Mouse (Mus musculus) mesoderm, embryonic 11.5 days (tissue): Measurements from ENCODE around the gene Gm45808.
"Not testable (repeated sequence)": the region's sequence is repeated elsewhere in the genome, so short reads cannot be mapped to it uniquely, and the experiment has no call there.

Source experiments
- DNase-seq: peaks from one replicate; pipeline ENCODE4 v3.0.0-alpha.2; 2012; ENCODE audit warnings: low read depth, low spot score

The Gm45808 gene

DNA sequence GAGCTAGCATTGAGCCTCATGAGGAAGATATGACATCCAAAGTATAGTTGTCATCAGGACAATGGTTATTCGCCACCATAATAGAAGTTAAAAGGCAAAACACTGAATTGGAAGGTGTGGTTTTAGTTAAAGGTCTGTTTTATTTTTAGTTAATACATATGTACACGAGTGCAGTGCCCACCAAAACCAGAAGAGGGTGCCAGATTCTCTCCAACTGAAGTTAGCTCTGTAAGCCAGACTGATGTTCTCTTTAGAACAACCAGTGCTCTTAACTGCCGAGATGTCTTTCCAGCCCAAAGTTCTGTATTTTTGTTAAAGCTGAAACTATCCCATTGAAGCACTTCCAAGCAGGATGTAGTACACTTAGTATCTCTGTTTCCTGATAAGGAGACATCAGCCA is 15.7 kb downstream of the Gm45808 start:
- peak; percentile 69 for DNase-seq

GRCm38 (mm10) chr7:45467090-45467670 is 19.4 kb downstream of the Gm45808 start:
- DNase-seq = no peak

DNA sequence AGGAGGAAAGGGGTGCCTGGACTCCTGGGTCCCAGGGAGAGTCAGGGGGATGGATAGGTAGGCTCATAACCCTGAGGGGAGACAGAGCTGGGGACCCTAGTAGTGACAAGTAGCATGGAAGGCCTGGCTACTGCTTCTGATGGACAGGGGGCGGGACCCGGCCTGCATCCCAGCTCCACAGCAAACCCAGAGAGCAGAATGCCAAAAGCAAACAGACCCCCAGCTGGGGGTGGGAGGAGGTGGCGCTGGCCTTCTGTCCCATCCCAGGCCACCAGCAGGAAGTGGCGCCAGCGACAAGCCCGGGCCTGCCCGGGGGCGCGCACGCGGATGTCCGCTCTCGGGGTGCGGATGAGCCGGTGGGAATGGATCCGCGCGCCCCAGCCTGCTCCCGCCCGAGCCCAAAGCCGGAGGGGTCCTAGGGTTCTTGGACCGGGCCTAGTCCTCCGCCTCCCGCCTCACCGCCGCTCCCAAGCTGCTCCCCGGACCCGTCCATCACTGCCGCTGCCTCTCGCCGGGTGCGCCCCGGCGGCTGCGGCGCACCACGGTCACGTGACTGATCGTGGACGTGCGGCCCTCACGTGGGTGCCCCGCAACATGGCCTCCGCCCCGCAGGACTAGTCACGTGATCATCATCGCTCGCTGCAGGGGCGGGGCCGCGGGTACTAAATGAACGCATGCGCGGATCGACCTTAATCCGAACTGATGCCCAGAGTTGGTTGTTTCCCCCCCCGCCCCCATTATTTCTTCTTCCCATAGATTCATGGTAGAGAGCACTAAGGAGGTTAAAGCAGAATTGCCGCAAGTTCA is 20.1 kb downstream of the Gm45808 start, which contains the start of gene Bax:
TSS of gene Bax (minus strand) at position 616 of the 807 bp plus-strand sequence.
- peak; percentile 98 for DNase-seq

GRCm38 (mm10) chr7:45465549-45465948 is 21.1 kb downstream of the Gm45808 start:
- no peak for DNase-seq

GRCm38 (mm10) chr7:45465112-45465511 is 21.5 kb downstream of the Gm45808 start:
- no peak for DNase-seq

GRCm38 (mm10) chr7:45463987-45464778 is 22.4 kb downstream of the Gm45808 start:
- no peak for DNase-seq

DNA sequence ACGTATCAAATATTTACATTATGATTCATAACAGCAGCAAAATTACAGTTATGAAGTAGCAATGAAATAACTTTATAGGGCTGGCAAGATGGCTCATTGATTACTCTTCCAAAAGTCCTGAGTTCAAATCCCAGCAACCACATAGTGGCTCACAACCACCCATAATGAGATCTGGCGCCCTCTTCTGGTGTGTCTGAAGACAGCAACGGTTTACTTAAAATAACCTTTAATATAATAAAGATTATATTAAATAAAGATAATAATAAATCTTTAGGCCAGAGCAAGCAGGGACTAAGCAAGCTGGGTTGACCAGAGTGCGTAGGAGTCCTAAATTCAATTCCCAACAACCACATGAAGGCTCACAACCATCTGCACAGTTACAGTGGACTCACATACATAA is 23.7 kb downstream of the Gm45808 start:
- not testable (repeated sequence) for DNase-seq

- no peak for DNase-seq
These were observed 24.3 kb downstream of the Gm45808 start for GRCm38 (mm10) chr7:45462325-45462724.

- no peak for DNase-seq
These were observed 24.8 kb downstream of the Gm45808 start for GRCm38 (mm10) chr7:45461781-45462180.

DNA sequence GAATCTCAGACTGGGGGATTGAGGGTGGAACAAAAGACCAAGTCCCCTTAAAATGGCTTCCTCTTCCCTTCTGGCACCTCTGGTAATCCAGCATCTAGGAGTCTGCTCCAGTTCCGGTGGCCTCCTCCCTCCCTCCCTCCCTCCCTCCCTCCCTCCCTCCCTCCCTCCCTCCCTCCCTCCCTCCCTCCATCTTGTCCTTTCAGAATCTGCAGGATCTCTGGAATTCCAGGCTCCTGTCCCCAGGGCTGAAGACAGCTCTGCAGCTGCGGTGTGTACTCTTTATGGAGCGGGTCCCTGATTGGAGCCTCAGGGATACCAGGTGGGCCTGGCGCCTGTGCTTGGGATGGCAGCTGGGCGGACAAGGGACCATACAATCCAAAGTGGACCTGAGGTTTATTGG is 25.3 kb downstream of the Gm45808 start:
- DNase-seq = no peak

DNA sequence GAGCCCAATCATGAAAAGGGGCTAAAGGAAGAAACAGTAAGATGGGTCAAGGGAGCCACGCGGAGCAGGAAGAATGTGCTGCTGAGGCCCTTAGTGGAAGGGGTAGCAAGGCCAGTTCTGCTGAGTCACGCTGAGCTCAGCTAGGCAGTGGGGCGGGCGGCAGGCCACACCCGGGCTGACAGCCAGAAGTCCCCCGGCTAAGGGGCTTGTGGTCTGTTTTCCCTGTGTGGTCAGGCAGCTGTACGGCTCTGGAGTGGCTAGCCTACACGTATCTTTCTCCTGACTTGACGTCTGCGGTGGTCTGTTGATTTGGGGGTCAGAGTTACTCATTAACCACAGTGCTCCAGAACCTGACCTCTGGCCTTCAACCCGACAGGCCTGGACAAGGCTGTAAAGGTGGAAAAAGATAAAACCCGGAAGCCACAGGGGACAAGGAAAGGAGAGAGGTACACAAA is 25.7 kb downstream of the Gm45808 start:
- peak; percentile 40 for DNase-seq

GRCm38 (mm10) chr7:45460377-45460776 is 26.2 kb downstream of the Gm45808 start:
- no peak for DNase-seq

GRCm38 (mm10) chr7:45459564-45460140 is 27.0 kb downstream of the Gm45808 start, which contains the start of gene Ftl1:
Gene Ftl1, minus strand, starts transcription at chr7:45459884.
- peak; percentile 99 for DNase-seq

- DNase-seq = peak; percentile 81
These were observed 27.7 kb downstream of the Gm45808 start for GRCm38 (mm10) chr7:45458748-45459563.

DNA sequence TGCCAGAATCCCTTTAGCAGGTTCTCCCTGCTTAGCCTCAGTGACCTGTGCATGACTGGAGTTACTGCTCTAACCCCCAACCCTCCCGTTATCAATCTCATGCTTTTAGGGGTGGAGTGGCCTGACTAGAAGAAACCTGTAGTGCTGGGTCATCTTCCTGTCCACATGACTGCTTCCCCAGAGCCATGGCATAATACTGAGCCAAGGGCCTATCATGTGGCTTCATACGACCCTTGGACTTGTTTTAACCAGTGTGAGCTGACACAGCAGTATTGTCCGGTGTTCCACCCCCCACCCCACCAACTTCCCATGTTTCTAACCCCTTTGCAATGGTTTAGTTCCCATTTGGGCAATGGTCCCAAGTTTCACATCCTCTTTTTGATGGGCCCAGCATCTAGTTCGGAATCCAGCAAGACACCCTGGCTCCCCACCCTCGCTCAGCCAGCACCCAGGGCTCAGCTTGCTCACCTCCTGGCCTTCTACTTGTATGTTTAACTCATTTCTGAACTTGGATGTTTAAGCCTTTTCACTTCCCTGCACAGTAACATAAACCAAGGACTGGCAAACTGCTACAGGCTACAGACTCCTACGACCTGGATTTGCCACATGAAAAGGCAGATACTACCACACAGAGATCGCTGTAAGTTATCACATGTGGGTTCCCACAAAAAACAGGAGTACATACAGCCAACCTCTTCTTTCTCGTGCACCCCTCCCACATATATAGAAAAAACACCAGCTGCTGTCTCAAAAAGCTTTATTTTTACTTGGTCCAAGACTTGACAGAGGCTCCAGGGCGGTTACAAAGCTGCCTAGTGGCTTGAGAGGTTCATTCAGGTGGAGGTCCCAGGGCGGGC is 29.2 kb downstream of the Gm45808 start:
- no peak for DNase-seq

DNA sequence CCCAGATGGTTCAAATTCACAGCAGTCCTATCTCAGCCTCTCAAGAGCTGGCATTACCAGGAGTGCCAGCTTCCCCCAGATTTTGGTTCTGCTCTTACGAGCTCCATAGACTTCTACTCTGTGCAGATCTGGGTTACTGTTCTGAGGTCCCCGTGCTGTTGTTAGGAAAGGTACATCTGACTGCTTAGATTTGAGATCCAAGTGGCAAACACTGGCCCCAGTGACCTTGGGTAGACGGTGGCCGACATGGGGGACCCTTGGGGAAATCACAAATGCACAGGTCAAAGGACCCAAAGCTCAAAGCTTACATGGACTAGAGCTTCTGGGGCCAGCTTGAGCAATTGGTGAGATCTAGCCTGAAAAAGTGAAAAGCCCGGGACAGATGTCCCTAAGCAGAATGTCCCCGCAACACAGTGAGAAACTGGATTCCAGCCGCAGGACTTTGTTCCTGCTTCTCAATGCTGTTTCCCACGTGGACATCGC is 29.8 kb downstream of the Gm45808 start:
- DNase-seq = no peak

DNA sequence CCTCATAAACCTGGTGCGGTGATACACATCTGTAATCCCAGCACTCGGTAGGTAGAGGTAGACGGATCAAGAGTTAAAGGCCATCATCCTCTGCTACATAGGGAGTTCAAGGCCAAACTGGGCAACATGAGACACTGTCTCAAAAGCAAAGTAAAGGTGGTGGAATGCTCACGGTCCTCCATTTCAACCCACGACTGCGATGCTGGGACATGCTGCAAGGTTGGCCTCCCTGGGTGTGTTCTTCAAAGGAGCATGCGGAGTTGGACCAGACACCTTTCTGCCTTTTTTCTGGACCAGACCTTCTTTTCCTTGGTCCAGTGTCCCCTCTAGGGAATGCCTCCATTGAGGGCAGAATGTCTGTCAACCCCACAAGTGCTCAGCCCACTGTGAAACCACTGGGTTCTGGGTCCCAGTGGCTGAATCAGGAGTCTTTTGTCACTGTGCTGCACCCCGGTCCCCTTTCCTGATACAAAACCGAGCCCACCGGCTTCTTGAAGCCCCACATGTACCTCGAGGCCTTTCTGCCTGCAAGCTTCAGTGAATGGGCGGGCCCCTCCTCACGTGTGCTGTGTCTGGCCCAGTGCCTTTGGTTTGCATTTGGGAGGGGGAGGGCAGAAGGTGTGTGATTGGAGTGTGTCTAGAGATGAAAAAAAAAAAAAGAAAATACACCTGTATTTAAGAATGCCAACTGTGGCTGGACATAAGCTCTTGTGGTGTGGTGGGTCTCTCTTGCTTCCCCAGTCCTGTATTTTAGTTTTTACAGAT is 30.5 kb downstream of the Gm45808 start:
- DNase-seq = no peak

GRCm38 (mm10) chr7:45454971-45455370 is 31.6 kb downstream of the Gm45808 start:
- DNase-seq = no peak
